In genomic region chr14:46787787-46788504, GRCm38 (mm10) we compare ENCODE assay signal across 8 mouse cellular contexts. TPM values are rescaled to one million over a fixed set of nuclear protein-coding genes. Genes with fewer than 3 reads are reported as not detected.
DNase-seq lines count a peak whose midpoint lies in the region; ATAC-seq lines count a peak whose summit lies in the region.

Gene Cnih1 (minus strand): TSS chr14:46788411.

- peak within 1 kb of the TSS; percentile 93 for H3K4me3 ChIP-seq in hindbrain, embryonic 11.5 days (ENCODE audit: low read depth, low read length)

- H3K27ac ChIP-seq in hindbrain, embryonic 11.5 days (ENCODE audit: low read depth, low read length) = peak within 1 kb of the TSS; percentile 99

- peak within 1 kb of the TSS; percentile 67 for H3K4me2 ChIP-seq in hindbrain, embryonic 11.5 days (replicated peaks; ENCODE audit: low read depth, low read length)

- H3K9me3 ChIP-seq in hindbrain, embryonic 11.5 days (ENCODE audit: control insufficient read depth, low read length) = no peaks in the 10 kb centered on the region

- 0 out of 2 replicates have a peak, but pooled peaks cover 2% of the 10 kb centered on the region for H3K4me1 ChIP-seq in hindbrain, embryonic 11.5 days (replicated peaks; ENCODE audit: control insufficient read depth, insufficient read depth, low read length)

- H3K36me3 ChIP-seq in hindbrain, embryonic 11.5 days (ENCODE audit: control insufficient read depth, insufficient read depth, low read length) = no peaks in the 10 kb centered on the region

- H3K9ac ChIP-seq in hindbrain, embryonic 11.5 days (ENCODE audit: low read depth, low read length) = peak within 1 kb of the TSS; percentile 100

- WGBS in hindbrain, embryonic 11.5 days = under 1% methylated on average over 80 of the region's 86 CpGs

- no peaks in the 10 kb centered on the region for H3K27me3 ChIP-seq in hindbrain, embryonic 11.5 days (ENCODE audit: control insufficient read depth, insufficient read depth, low read length)

- ATAC-seq in hindbrain, embryonic 11.5 days (ENCODE audit: low FRiP score) = peak; percentile 98

- DNase-seq in MN1 (ENCODE audit: low spot score) = peak; percentile 91
- peak; percentile 91 for DNase-seq in cerebellum, adult 9-10 months
- DNase-seq in frontal cortex, adult 2 months (ENCODE audit: extremely low spot score in 1 of 2, low spot score in 1 of 2) = peak; percentile 56 to 93
- DNase-seq in hindbrain, embryonic 11.5 days (ENCODE audit: low spot score) = peak; percentile 95
- peak; percentile 92 to 94 for DNase-seq in layer of hippocampus, postnatal 10 days (ENCODE audit: low spot score in 2 of 2)
- peak; percentile 94 for DNase-seq in lung, postnatal 10 days
- DNase-seq in ovary, postnatal 36 days (ENCODE audit: low spot score) = peak; percentile 94
- peak; percentile 93 for DNase-seq in thymus, postnatal 25 days

RNA-seq across cellular contexts. Expression of gene Cnih1, which starts in this region (rescaled TPM):
- 105 and 117 TPM in 2 replicates for polyA plus RNA-seq in frontal cortex, adult 2 months (2012; rRNA removed)
- 231 and 238 TPM in 2 replicates for polyA plus RNA-seq in hindbrain, embryonic 11.5 days (2014; fragmentation: Nextera tagmentation; extraction: Ambion mirVana)
- total RNA-seq in layer of hippocampus, postnatal 10 days (2021) = 10 to 100 TPM; 65.6 to 70.3 TPM

Comparison
In these comparisons a context has a peak if more than half of its experiments do, and no peak if none do; other contexts are left out.
1. Peak in every context shown above with its lines: DNase-seq, ATAC-seq, H3K4me3 ChIP-seq and H3K27ac ChIP-seq.